Mouse (Mus musculus): ENCODE results near the gene Hsf4.

The Hsf4 gene

GRCm38 (mm10) chr8:105305211-105306145 is 35.9 kb downstream of the Hsf4 start, which contains the start of gene Elmo3:
Gene Elmo3 (plus strand): TSS chr8:105305601.
- no peak for DNase-seq (ENCODE audit: low spot score)

DNA sequence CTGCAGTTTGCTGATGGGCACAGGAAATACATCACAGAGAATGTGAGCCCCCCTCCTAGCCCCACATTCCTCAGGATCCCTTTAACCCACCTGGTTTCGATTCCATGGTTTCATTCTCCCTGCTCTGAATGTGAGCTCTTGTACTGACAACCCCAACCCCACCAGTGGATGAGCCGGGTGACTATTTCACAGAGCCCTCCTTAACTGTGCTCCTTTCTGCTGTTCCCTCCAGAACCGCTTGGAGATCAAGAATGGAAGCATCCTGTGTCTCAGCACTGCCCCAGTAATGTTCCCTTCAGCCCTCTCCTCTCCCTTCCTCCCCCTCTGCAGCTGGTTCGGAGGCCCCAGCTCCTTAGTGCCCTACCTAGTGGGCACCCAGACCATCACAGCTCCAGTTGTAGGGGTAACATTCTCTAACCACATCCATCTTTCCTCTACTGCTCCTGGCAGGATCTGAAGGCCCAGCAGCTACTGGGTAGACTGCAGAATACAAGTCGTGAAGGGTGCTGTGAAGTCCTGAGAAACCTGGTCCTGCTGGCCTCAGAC is 36.6 kb downstream of the Hsf4 start:
- no peak for DNase-seq (ENCODE audit: low spot score)

GRCm38 (mm10) chr8:105307670-105308069 is 38.1 kb downstream of the Hsf4 start:
- DNase-seq (ENCODE audit: low spot score) = no peak

- no peak for DNase-seq (ENCODE audit: low spot score)
Measured at GRCm38 (mm10) chr8:105308428-105308827, 38.8 kb downstream of the Hsf4 start.

DNA sequence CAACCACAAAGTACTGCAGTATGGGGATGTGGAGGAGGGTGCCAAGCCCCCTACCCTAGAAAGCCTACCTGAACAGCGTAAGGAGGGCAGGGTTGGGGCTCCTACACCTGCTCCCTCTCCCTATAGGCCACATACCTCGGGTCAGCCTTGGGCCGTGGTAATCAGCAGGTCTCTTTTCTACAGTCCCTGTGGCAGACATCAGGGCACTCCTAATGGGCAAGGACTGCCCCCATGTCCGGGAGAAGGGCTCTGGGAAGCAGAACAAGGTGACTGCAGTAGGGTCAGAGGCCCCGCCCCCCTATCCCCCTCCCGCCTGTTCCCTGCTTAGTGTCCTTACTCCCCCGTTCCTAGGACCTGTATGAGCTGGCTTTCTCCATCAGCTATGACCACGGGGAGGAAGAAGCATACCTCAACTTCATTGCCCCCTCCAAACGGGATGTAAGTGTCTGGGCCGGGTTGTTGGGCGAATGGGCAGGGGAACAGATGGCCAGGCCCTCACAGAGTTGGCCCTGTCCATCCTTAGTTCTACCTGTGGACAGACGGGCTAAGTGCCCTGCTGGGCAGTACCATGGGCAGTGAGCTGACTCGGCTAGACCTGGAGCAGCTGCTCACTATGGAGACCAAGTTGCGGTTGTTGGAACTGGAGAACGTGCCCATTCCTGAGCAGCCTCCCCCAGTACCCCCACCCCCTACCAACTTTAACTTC is 39.7 kb downstream of the Hsf4 start:
- DNase-seq (ENCODE audit: low spot score) = no peak

DNA sequence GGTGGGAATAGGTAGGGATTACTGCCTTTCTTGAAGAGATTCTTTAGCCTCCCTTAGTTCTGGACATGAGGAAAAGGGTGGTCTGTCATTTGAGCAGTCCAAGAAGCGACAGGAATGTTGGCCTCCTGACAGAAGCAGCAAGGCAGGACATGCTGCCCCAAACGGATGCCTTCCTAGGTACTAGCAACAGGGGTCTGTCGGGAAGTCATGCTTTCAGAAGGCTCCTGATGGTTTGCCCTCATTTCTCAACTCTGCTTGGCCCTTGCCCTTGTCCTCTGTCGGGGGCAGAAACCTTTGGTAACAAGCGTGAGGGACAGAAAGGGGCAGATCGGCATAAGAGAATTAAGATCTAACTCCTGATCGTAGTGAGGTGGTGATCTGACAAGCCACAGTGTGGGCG is 40.5 kb downstream of the Hsf4 start:
- DNase-seq (ENCODE audit: low spot score) = no peak

GRCm38 (mm10) chr8:105311718-105312117 is 42.1 kb downstream of the Hsf4 start:
- no peak for DNase-seq (ENCODE audit: low spot score)

- no peak for DNase-seq (ENCODE audit: low spot score)
Measured at GRCm38 (mm10) chr8:105312891-105313481, 43.4 kb downstream of the Hsf4 start.

GRCm38 (mm10) chr8:105313622-105314402 is 44.2 kb downstream of the Hsf4 start:
- no peak for DNase-seq (ENCODE audit: low spot score)

GRCm38 (mm10) chr8:105315073-105315769 is 45.6 kb downstream of the Hsf4 start:
- no peak for DNase-seq (ENCODE audit: low spot score)

DNA sequence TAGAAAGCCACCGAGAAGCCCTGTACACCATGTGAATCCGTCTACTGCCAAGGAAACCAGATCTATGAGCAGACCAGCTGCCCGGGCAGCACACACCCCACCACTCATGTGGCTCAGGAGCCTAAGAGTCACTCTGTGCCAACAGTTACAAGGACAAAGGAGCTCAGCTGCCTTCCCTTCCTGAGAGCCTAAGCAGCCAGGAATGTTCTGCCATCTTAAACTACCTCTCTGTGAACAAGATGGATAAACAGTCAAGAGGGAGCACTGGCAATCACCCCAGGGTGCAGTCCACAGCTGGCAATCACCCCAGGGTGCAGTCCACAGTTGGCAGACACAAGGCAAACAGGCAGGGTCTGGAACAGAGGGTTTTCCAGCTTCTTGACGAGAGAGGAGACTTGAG is 48.3 kb downstream of the Hsf4 start:
- no peak for DNase-seq (ENCODE audit: low spot score)

DNA sequence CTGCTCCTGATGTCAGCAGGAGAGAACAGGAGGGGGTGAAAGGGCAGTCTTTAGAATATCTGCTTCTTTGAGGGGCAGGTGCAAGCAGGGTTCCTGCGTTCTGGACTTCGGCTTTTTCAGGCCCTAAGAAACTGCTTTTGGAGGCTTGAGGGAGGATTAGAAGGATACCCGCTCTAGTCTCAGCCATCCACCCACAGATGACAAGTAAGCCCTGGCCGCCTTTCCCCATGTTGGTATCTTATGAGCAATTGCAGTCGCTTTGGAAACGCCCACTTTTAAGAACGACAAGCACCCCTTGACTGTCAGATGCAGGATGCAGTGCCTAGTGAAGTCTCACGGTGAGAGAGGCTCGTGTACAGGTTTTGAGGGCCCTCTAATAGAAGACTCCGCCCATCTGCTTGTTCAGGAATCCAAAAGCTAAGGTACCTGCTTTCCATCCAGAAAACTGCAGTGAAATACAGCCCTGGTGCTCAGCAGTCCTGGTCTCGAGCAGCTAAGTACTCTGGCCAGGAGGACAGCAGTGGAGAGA is 49.1 kb downstream of the Hsf4 start:
- no peak for DNase-seq (ENCODE audit: low spot score)

DNA sequence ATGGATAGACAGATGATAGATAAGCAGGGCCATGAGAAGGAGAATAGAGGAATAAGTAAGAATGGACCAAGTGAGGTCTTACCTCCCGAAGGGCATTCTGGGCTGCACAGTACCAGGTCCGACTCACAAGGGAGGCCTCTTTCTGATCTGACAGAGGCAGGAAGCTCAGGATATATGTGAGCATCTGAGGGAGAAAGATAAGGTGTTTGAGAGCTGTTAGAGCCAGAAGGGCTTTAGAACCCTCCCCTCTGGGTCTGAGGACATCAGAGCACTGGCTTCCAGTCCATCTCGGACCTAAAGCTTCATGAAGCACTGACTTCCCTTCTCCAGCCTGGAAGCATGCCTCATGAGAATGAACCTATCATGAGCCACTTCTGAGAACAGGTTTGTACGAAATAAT is 53.6 kb downstream of the Hsf4 start:
- DNase-seq (ENCODE audit: low spot score) = no peak
